Mouse (Mus musculus): ENCODE measurements around the gene Pltp. TPM values are rescaled to one million over a fixed set of nuclear protein-coding genes. Genes with fewer than 3 reads are reported as not detected.
"Not testable (repeated sequence)": the region's sequence is repeated elsewhere in the genome, so short reads cannot be mapped to it uniquely, and the experiment has no call there.

Pltp gene
- polyA plus RNA-seq, 1 experiment from 2014 or later = 33.4 TPM

- H3K9me3 ChIP-seq (ENCODE audit: low read length) = no peaks in the 10 kb centered on the region
- peak overlapping the region; percentile 22; the same call in 1 of the 2 replicates for H3K27ac ChIP-seq (ENCODE audit: low read depth)
- H3K27me3 ChIP-seq (ENCODE audit: insufficient read depth, low read length) = peaks cover 34% of the 10 kb centered on the region
- DNase-seq = no peak
- TF ChIP-seq EP300 (IDR thresholded peaks at IDR 0.05; ENCODE audit: low read depth) = no peak
- no peak for TF ChIP-seq CTCF (IDR thresholded peaks at IDR 0.05; ENCODE audit: low read depth)
- no peak for ATAC-seq
- peaks cover 23% of the 10 kb centered on the region for H3K4me1 ChIP-seq (ENCODE audit: insufficient read depth)
- no peak overlapping the region; the same call in 1 of the 2 replicates for H3K9ac ChIP-seq (replicated peaks)
- no peaks in the 10 kb centered on the region for H3K36me3 ChIP-seq (replicated peaks; ENCODE audit: insufficient read depth, low read length)
- H3K4me2 ChIP-seq (ENCODE audit: low read depth, low read length) = peak overlapping the region; percentile 80
- peak overlapping the region; percentile 50 for H3K4me3 ChIP-seq (ENCODE audit: low read depth, low read length)
- WGBS (ENCODE audit: insufficient replicate concordance) = 16% methylated on average over 19 of the region's 19 CpGs
Observed at GRCm38 (mm10) chr2:164857842-164858553, 487 bp upstream of the Pltp start.

- H3K9ac ChIP-seq (replicated peaks) = peak overlapping the region; percentile 41; the same call in 1 of the 2 replicates
- peaks cover 34% of the 10 kb centered on the region for H3K27me3 ChIP-seq (ENCODE audit: insufficient read depth, low read length)
- H3K9me3 ChIP-seq (ENCODE audit: low read length) = no peaks in the 10 kb centered on the region
- H3K36me3 ChIP-seq (replicated peaks; ENCODE audit: insufficient read depth, low read length) = no peaks in the 10 kb centered on the region
- H3K4me1 ChIP-seq (ENCODE audit: insufficient read depth) = peaks cover 16% of the 10 kb centered on the region
- DNase-seq (no peak), ATAC-seq (no peak)
- peak overlapping the region; percentile 50 for H3K4me3 ChIP-seq (ENCODE audit: low read depth, low read length)
- peak; percentile 34 for TF ChIP-seq CTCF (IDR thresholded peaks at IDR 0.05; ENCODE audit: low read depth)
- TF ChIP-seq EP300 (IDR thresholded peaks at IDR 0.05; ENCODE audit: low read depth) = no peak
- peak overlapping the region; percentile 80 for H3K4me2 ChIP-seq (ENCODE audit: low read depth, low read length)
- 2% methylated on average over 42 of the region's 42 CpGs for whole genome bisulfite sequencing (ENCODE audit: insufficient replicate concordance)
- H3K27ac ChIP-seq (ENCODE audit: low read depth) = no peak overlapping the region
Observed at GRCm38 (mm10) chr2:164856309-164857100, 1.0 kb downstream of the Pltp start.

- not testable (repeated sequence) for DNase-seq, ATAC-seq
- WGBS (ENCODE audit: insufficient replicate concordance) = 69% methylated on average over 5 of the region's 5 CpGs
Observed at GRCm38 (mm10) chr2:164855572-164855971, 1.9 kb downstream of the Pltp start.

GRCm38 (mm10) chr2:164850061-164850460, 7.5 kb downstream of the Pltp start:
- Histone ChIP-seq H3K4me1 (ENCODE audit: insufficient read depth) (no peaks in the 10 kb centered on the region), H3K4me3 (ENCODE audit: low read depth, low read length) (no peak overlapping the region), H3K4me2 (ENCODE audit: low read depth, low read length) (no peak overlapping the region), H3K9ac (replicated peaks) (no peak overlapping the region), H3K9me3 (ENCODE audit: low read length) (no peaks in the 10 kb centered on the region), H3K27ac (ENCODE audit: low read depth) (no peak overlapping the region), H3K27me3 (ENCODE audit: insufficient read depth, low read length) (peaks cover 9% of the 10 kb centered on the region), H3K36me3 (replicated peaks; ENCODE audit: insufficient read depth, low read length) (no peaks in the 10 kb centered on the region)
- WGBS (ENCODE audit: insufficient replicate concordance) = 66% methylated on average over 8 of the region's 8 CpGs
- TF ChIP-seq CTCF (IDR thresholded peaks at IDR 0.05; ENCODE audit: low read depth) (no peak), EP300 (IDR thresholded peaks at IDR 0.05; ENCODE audit: low read depth) (no peak)
- ATAC-seq = no peak
- no peak for DNase-seq

More at GRCm38 (mm10) chr2:164855572-164855971, 1.9 kb downstream of the Pltp start:
- H3K9me3 ChIP-seq (ENCODE audit: low read length); H3K36me3 ChIP-seq (replicated peaks; ENCODE audit: insufficient read depth, low read length); H3K4me3 ChIP-seq (ENCODE audit: low read depth, low read length); H3K9ac ChIP-seq (replicated peaks); H3K27ac ChIP-seq (ENCODE audit: low read depth): not testable (repeated sequence)
- H3K4me1 ChIP-seq (ENCODE audit: insufficient read depth) = peaks cover 12% of the 10 kb centered on the region
- peak overlapping the region; percentile 80; the same call in 1 of the 2 replicates for H3K4me2 ChIP-seq (ENCODE audit: low read depth, low read length)
- peaks cover 34% of the 10 kb centered on the region for H3K27me3 ChIP-seq (ENCODE audit: insufficient read depth, low read length)

- no peak overlapping the region for H3K4me2 ChIP-seq (ENCODE audit: low read depth, low read length)
- TF ChIP-seq CTCF (IDR thresholded peaks at IDR 0.05; ENCODE audit: low read depth) (peak; percentile 62), EP300 (IDR thresholded peaks at IDR 0.05; ENCODE audit: low read depth) (no peak)
- no peaks in the 10 kb centered on the region for H3K36me3 ChIP-seq (replicated peaks; ENCODE audit: insufficient read depth, low read length)
- DNase-seq (no peak), ATAC-seq (no peak)
- H3K9ac ChIP-seq (replicated peaks) = no peak overlapping the region
- no peaks in the 10 kb centered on the region for H3K27me3 ChIP-seq (ENCODE audit: insufficient read depth, low read length)
- H3K27ac ChIP-seq (ENCODE audit: low read depth) = no peak overlapping the region
- H3K4me1 ChIP-seq (ENCODE audit: insufficient read depth) = no peaks in the 10 kb centered on the region
- no peaks in the 10 kb centered on the region for H3K9me3 ChIP-seq (ENCODE audit: low read length)
- WGBS (ENCODE audit: insufficient replicate concordance) = 48% methylated on average over 3 of the region's 3 CpGs
- no peak overlapping the region for H3K4me3 ChIP-seq (ENCODE audit: low read depth, low read length)
Observed at GRCm38 (mm10) chr2:164845782-164846181, 11.7 kb downstream of the Pltp start.

GRCm38 (mm10) chr2:164835164-164835563, 22.3 kb downstream of the Pltp start:
- no peak overlapping the region for H3K4me3 ChIP-seq (ENCODE audit: low read depth, low read length)
- ATAC-seq = no peak

More at GRCm38 (mm10) chr2:164835164-164835563, 22.3 kb downstream of the Pltp start:
- Histone ChIP-seq H3K9ac (replicated peaks) (0 out of 2 replicates have a peak overlapping the region, but pooled peaks have one; percentile 71), H3K27me3 (ENCODE audit: insufficient read depth, low read length) (no peaks in the 10 kb centered on the region), H3K27ac (ENCODE audit: low read depth) (no peak overlapping the region), H3K4me2 (ENCODE audit: low read depth, low read length) (peak overlapping the region; percentile 98), H3K4me1 (ENCODE audit: insufficient read depth) (peaks cover 16% of the 10 kb centered on the region), H3K36me3 (replicated peaks; ENCODE audit: insufficient read depth, low read length) (peaks cover 32% of the 10 kb centered on the region), H3K9me3 (ENCODE audit: low read length) (no peaks in the 10 kb centered on the region)
- 87% methylated on average over 4 of the region's 4 CpGs for WGBS (ENCODE audit: insufficient replicate concordance)
- no peak for DNase-seq
- TF ChIP-seq EP300 (IDR thresholded peaks at IDR 0.05; ENCODE audit: low read depth) (no peak), CTCF (IDR thresholded peaks at IDR 0.05; ENCODE audit: low read depth) (no peak)
